Mouse (Mus musculus) CD8-positive naive resting alpha-beta T cell, adult 2 months (primary cell): ENCODE measurements around the gene Epo.
A peak's percentile ranks its signal among the peaks of the same experiment; 100 is the strongest.

ENCODE experiments used
- DNase-seq, 2 experiments: peaks; one replicate each; pipeline ENCODE4 v3.0.0; 2022; ENCODE audit warnings: low read depth in 2 of 2, low spot score in 2 of 2

The Epo gene

GRCm38 (mm10) chr5:137540991-137541390 lies 7.9 kb upstream of the Epo start:
- no peak for DNase-seq

- no peak for DNase-seq
Measured at GRCm38 (mm10) chr5:137539291-137539801, 6.3 kb upstream of the Epo start.

GRCm38 (mm10) chr5:137537461-137537860 lies 4.4 kb upstream of the Epo start:
- no peak for DNase-seq

GRCm38 (mm10) chr5:137535318-137535717 lies 2.3 kb upstream of the Epo start:
- DNase-seq, result no peak

DNA sequence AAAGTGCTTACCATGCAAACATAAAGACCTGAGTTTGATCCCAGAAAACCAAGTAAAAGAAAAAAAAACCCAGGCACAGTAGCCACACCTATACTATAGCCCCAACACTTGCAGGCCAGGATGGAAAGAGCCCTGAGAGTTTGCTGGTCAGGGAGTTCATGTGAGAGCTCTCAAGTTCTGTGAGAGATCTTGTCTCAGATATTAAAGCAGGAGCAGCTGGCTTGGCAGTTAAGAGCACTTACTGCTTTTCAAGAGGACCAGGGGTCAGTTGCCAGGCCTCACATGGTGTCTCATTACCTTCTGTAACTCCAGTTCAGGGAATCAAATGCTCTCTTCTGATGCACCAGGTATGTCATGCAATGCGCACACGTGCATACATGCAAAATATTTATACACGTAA lies 1.7 kb upstream of the Epo start:
- DNase-seq, result no peak

GRCm38 (mm10) chr5:137532808-137533116 lies 280 bp downstream of the Epo start:
- no peak for DNase-seq

- no peak for DNase-seq
Measured at GRCm38 (mm10) chr5:137532131-137532807, 773 bp downstream of the Epo start.

- peak in 1 of 2 experiments; percentile 42 for DNase-seq
Measured at GRCm38 (mm10) chr5:137531414-137532130, 1.5 kb downstream of the Epo start.

GRCm38 (mm10) chr5:137530588-137531413 lies 2.2 kb downstream of the Epo start:
- DNase-seq, result peak; percentile 47 to 51

- no peak for DNase-seq
Measured at GRCm38 (mm10) chr5:137530075-137530474, 3.0 kb downstream of the Epo start.

DNA sequence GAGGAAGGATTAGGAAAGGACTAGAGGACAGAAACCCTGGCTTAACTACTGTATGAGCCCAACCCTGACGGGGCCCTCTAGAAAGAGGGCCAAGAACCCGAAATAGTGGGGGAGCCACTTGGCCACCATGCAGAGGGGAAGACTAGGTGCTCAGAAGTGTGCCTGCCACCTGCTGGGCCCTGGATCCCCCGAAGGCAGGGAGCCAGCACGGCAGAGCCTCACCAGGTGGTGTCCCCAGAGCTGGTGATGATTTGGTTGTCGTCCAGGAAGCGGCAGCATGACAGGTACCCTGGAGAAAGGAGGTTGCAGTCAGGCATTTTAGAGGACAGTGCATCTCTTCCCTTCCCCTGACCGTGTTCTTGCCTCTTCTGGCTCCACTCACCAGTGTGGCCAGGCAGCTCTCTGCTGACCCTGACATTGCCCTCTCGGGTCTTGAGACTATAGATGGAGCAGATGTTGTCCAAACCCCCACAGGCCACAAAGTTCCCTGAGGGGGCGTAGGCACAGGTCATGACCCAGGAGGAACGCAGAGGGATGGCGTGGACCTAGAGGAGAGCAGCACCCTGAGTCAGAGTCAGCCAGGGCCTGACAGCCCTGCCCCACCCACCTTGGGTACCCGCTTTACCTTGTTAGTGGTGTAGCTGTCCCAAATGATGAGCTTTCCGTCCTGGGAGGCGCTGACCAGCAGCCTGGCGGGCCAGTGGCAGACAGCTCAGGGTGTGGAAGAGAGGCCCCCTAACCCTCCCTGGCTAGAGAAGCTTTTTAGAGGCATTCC lies 3.6 kb downstream of the Epo start:
- DNase-seq, result no peak

DNA sequence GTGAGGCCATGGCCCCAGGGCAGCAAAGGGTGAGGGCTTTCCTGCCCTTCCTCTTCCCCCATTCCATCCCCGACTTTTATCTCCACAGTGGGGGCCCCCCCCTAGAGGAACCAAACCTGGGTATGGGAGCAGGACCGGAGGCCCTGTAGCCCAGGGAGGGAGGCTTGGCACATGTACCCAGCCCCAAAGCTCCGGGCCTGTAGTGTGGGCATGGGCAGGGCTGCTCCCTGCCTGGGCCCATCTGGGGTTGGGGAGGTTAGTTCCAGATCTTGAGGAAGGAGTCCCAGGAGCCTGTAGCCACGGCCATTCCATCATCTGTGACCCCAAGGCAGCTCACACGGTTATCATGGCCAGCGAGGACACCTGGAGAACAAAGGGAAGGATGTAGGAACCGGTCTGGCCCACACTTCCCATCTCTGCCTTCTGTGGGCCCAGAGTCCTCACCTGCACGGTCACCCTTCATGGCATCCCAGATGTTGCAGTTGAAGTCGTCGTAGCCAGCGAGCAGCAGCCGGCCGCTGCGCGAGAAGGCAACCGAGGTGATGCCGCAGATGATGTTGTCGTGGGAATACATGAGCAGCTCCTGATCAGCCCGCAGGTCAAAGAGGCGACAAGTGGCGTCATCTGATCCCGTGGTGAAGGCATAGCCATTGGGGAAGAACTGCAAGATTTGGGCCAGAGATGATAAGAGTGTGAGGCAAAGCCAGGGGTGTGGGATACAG lies 4.6 kb downstream of the Epo start:
- no peak for DNase-seq

DNA sequence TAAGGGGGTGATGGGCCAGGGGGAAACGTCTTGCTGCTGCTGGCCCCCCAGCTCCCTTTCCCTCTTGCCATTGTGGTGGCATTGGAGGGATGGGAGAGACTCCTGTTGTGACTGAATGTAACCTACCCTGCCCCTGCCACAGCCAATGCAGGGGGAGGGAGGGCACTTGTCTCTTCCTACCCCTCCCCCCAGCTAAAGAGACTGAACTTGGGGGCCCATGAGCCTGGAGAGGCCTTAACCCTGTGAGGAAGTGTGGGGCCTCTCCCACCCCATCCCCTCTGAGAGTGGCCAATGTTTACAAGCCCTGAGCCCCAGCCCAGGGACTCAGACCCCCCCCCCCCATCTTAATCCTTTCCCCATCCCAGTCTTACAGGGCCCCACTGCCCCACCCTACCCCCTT lies 5.6 kb downstream of the Epo start:
- DNase-seq, result no peak

DNA sequence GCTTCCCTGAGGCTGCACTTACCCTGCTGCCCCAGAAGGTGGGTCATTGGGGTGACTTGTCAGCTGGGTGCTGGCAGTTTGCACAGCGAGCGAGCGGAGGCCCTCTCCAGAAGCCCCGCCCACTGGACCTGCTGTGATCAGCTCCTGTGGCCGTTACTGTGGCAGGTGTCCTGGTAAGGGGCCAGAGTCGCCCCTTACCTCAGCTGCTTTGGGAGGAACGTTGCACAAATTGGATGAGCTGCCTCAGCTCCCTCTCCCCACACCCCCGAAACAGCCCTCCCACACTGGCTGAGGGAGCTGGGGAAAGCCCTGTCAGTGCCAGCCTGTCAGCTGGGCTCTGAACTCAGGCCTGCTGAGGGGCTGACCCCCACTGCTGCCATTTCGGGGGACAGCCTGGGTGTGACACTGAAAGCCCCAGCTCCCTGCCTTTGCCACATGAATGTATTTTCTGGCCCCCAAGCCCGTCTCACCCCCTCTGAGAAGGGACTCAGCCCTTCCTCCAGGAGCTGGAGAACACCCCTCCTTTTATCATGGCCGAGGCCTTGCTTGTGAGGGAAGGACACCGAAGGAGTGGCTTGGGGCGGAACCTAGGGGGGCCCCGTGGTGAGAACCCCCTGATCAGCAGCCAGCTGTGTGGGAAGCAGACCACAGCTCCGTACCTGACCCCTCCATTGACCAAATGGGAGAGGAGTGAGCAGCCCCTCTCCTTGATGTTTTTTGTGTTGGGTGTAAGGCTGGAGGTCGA lies 6.7 kb downstream of the Epo start:
- no peak for DNase-seq

GRCm38 (mm10) chr5:137525511-137525910 lies 7.5 kb downstream of the Epo start:
- DNase-seq, result no peak

- DNase-seq, result no peak
Measured at GRCm38 (mm10) chr5:137524671-137525070, 8.4 kb downstream of the Epo start.

GRCm38 (mm10) chr5:137524251-137524515 lies 8.9 kb downstream of the Epo start:
- DNase-seq, result no peak

- no peak for DNase-seq
Measured at GRCm38 (mm10) chr5:137523396-137524250, 9.4 kb downstream of the Epo start.

DNA sequence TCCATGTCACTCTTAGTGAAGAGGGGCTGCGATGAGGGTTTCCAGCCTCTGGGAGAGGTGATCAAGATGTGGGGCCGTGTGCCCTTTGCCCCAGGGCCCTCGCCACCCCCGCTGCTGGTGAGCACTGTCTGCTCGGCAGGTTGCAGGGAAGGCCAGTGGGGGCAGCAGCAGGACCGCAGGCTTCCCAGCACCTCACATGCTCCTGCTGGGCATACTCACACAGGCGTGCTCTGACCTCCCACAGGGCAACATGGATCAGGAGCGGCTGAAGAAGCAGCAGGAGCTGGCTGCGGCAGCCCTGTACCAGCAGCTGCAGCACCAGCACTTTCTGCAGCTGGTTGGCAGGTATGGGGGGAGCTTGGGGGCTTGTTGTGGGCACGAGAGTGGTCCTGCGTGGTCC lies 10.3 kb downstream of the Epo start:
- no peak for DNase-seq
